Mouse (Mus musculus) heart, postnatal 4 days (tissue): Measurements from ENCODE around the gene Tmem150b. TPM values are rescaled to one million over a fixed set of nuclear protein-coding genes. Genes with fewer than 3 reads are reported as not detected.

Experiments
- DNase-seq: peaks from one replicate; pipeline ENCODE4 v3.0.0; 2021
- total RNA-seq, 2 experiments: library from RNA; stranded (reverse); gene quantifications; 2 replicates each; pipeline ENCODE4 v1.2.3; 2021

The Tmem150b gene
- total RNA-seq, 2 experiments from 2014 or later, result 0.12 TPM; not detected in 1

- no peak for DNase-seq
These were observed 61.9 kb downstream of the Tmem150b start for GRCm38 (mm10) chr7:4663179-4663578.

DNA sequence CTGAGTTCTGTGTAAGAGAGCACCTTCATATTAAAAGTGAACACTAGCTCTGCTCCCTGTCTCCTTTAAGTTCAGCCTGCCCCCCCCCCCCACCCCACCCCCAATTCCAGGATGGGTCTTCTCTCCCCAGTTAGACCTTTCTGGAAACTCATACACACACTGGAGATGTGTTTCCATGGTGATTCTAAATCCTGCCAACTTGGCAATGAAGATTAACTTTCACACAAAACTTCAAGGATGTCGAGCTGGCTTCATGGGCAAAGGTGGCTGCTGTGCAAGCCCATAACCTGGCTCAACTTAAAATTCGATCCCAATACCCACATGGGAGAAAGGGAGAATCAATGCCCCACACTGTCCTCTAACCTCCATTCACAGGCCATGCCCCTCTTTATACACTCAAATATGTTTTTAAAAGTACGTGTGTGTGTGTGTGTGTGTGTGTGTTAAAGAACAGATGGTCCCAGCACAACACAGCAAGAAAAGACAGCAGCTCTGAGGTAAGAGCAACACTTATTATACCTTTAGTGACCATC lies 65.1 kb downstream of the Tmem150b start:
- DNase-seq, result no peak

DNA sequence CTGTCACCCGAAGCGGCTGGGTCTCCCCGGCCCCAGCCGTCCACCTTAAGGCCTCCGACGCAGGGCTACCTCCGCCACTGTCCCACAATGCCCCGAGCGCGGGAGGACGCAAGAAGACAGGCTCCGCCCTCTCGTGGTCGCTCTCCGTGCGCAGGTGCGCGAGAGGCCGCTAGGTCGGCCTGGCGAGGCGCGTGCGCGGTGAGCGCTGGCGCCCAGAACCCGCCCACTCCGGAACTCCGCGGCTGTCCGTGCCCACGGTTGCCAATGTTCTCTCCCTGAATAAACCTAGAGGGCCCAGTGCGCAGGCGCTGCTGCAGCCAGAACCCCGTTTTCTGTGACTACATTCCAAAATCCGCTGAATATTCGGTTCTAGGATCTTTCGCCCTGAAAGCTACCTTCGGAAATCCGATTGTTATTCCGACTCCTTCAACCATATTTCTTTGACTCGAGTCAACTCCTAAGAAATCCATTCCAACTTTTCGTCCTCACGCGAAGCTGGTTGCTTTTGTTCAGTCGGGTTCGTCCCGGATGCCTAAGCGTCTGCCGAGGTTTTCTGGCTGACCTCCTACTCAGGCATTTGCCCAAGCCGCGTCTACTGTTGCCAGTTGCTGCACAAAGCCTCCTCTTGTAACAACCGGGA lies 66.0 kb downstream of the Tmem150b start, which contains the start of gene Ppp6r1:
Ppp6r1 (minus strand) TSS at position 108 of the 640 bp plus-strand sequence.
- DNase-seq, result peak; percentile 97

- peak; percentile 55 for DNase-seq
These were observed 66.7 kb downstream of the Tmem150b start for GRCm38 (mm10) chr7:4658128-4658907.

DNA sequence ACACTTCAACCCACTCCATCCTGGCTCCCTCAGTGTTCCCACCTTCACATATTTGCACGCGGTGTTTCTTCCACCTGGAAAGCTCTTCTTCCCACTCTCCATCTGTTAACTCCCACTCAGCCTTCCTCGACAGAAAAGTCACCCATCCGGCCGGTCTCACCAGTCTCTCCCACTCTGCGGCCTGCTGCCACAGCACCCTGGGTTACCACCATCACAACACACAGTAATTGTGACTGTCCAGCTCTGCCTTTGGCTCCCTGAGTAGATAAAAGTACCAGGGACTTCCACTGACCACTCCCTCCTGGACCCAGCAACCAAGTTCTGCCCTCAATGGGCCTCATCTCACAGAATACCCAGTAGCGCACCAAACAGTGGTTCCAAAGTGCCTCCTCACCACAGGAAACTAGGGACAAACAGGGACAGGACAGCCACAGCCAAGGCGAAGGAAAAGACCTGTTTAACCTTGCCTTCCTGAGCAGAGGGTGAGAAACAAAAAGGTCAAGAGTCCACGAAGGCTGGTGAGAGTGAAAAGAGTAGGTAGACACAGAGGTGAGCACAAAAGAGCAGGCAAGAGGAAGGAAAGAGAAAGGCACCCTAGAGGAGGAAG lies 67.4 kb downstream of the Tmem150b start:
- no peak for DNase-seq

Other genes starting within 250 kb of the Tmem150b start
- gene Ppp1r12c, start 223.6 kb downstream of the Tmem150b start, total RNA-seq, result 10 to 100 TPM; 89.8 to 92.3 TPM
- 10 to 100 TPM; 48.7 to 59.0 TPM for gene Tnnt1, start 208.9 kb downstream of the Tmem150b start, total RNA-seq
- gene Tnni3, start 201.0 kb downstream of the Tmem150b start, total RNA-seq, result 1,000 to 10,000 TPM; 4,693 to 5,168 TPM
- gene Dnaaf3, start 192.8 kb downstream of the Tmem150b start, total RNA-seq, result under 1 TPM; 0.41 to 0.57 TPM
- gene Syt5, start 177.7 kb downstream of the Tmem150b start, total RNA-seq, result 1 to 10 TPM; 1.1 to 1.5 TPM
- not detected for gene Ptprh, start 121.2 kb downstream of the Tmem150b start, total RNA-seq
- gene Tmem86b, start 93.8 kb downstream of the Tmem150b start, total RNA-seq, result 1 to 10 TPM; 6.6 to 8.5 TPM
- 10 to 100 TPM; 79.1 to 81.3 TPM for gene Ppp6r1, start 66.2 kb downstream of the Tmem150b start, total RNA-seq
- 10 to 100 TPM; 51.5 to 54.7 TPM for gene Hspbp1, start 40.2 kb downstream of the Tmem150b start, total RNA-seq
- 1 to 10 TPM; 4.1 to 5.9 TPM for gene Brsk1, start 34.6 kb downstream of the Tmem150b start, total RNA-seq
- gene Kmt5c, start 14.9 kb upstream of the Tmem150b start, total RNA-seq, result 10 to 100 TPM; 41.6 to 43.5 TPM
- gene Cox6b2, start 27.8 kb upstream of the Tmem150b start, total RNA-seq, result 10 to 100 TPM; 11.7 to 16.9 TPM
- gene Fam71e2, start 46.1 kb upstream of the Tmem150b start, total RNA-seq, result not detected
- under 1 TPM in 1 of 2 experiments, not detected in 1; 0.23 TPM for gene Il11, start 57.6 kb upstream of the Tmem150b start, total RNA-seq
- not detected for gene Tmem190, start 57.7 kb upstream of the Tmem150b start, total RNA-seq
- gene Tmem238, start 64.4 kb upstream of the Tmem150b start, total RNA-seq, result 1 to 10 TPM; 2.7 to 5.1 TPM
- 100 to 1,000 TPM; 726 to 732 TPM for gene Rpl28, start 67.6 kb upstream of the Tmem150b start, total RNA-seq
- 100 to 1,000 TPM; 281 to 285 TPM for gene Ube2s, start 87.3 kb upstream of the Tmem150b start, total RNA-seq
- gene Shisa7, start 119.4 kb upstream of the Tmem150b start, total RNA-seq, result under 1 TPM in 1 of 2 experiments, not detected in 1; 0.20 TPM
- 1 to 10 TPM; 1.6 to 2.3 TPM for gene Isoc2b, start 145.0 kb upstream of the Tmem150b start, total RNA-seq
- gene Isoc2a, start 151.9 kb upstream of the Tmem150b start, total RNA-seq, result 10 to 100 TPM; 14.7 to 15.5 TPM
- gene Gm36210, start 181.3 kb upstream of the Tmem150b start, total RNA-seq, result not detected
- gene Zfp628, start 190.0 kb upstream of the Tmem150b start, total RNA-seq, result 10 to 100 TPM; 14.7 to 16.7 TPM
- gene Nat14, start 196.8 kb upstream of the Tmem150b start, total RNA-seq, result 1 to 10 TPM; 3.9 to 6.2 TPM
- 10 to 100 TPM in 1 of 2 experiments, 1 to 10 TPM in 1; 8.7 to 11.1 TPM for gene Ssc5d, start 200.5 kb upstream of the Tmem150b start, total RNA-seq
- gene Sbk2, start 239.2 kb upstream of the Tmem150b start, total RNA-seq, result 10 to 100 TPM; 10.6 TPM
- 10 to 100 TPM; 21.0 to 24.3 TPM for gene Sbk3, start 245.9 kb upstream of the Tmem150b start, total RNA-seq